Mouse (Mus musculus) stomach, embryonic 16.5 days (tissue): Measurements from ENCODE around the gene Olfr56. TPM values are rescaled to one million over a fixed set of nuclear protein-coding genes. Genes with fewer than 3 reads are reported as not detected.

Source experiments
- ATAC-seq: fragments of 200-750 bp; cut with Nextera tagmentation; 2 replicates; pipeline ENCODE4 v1.8.0; 2017; ENCODE audit warnings: moderate number of reproducible peaks, moderate TSS enrichment; ENCODE audit not compliant: insufficient read depth, low FRiP score
- H3K27ac ChIP-seq: fragments of 300-500 bp; sonication (generic); 2 replicates; pipeline ENCODE4 v1.5.1; 2014; ENCODE audit warnings: low read length
- H3K27me3 ChIP-seq: fragments of 300-500 bp; sonication (generic); 2 replicates; pipeline ENCODE4 v1.6.1; 2014; ENCODE audit warnings: low read length, control low read depth, mixed read lengths; ENCODE audit not compliant: control insufficient read depth, insufficient read depth
- H3K36me3 ChIP-seq: fragments of 300-500 bp; sonication (generic); 2 replicates; pipeline ENCODE4 v1.6.1; 2014; ENCODE audit warnings: low read length; ENCODE audit not compliant: control insufficient read depth, insufficient read depth
- H3K4me1 ChIP-seq: fragments of 300-500 bp; sonication (generic); 2 replicates; pipeline ENCODE4 v1.6.1; 2014; ENCODE audit warnings: low read length, control low read depth, mixed read lengths; ENCODE audit not compliant: control insufficient read depth, insufficient read depth
- H3K4me2 ChIP-seq: fragments of 300-500 bp; sonication (generic); 2 replicates; pipeline ENCODE4 v1.6.1; 2014; ENCODE audit warnings: low read depth, low read length, mixed read lengths
- H3K4me3 ChIP-seq: fragments of 300-500 bp; sonication (generic); replicated peaks from 2 replicates; pipeline ENCODE4 v1.5.1; 2014; ENCODE audit warnings: mild to moderate bottlenecking, low read length
- H3K9ac ChIP-seq: fragments of 300-500 bp; sonication (generic); 2 replicates; pipeline ENCODE4 v1.6.1; 2014; ENCODE audit warnings: low read length
- H3K9me3 ChIP-seq: fragments of 300-500 bp; sonication (generic); replicated peaks from 2 replicates; pipeline ENCODE4 v1.6.1; 2016; ENCODE audit warnings: low read length, control low read depth; ENCODE audit not compliant: control insufficient read depth
- WGBS: fragments of 180-500 bp; shearing (Covaris S2); extraction: QIAGEN DNeasy Blood & Tissue Kit; methylation state at CpG from one replicate; pipeline ENCODE4 v1.1.7; 2014; 5-methylcytosine and 5-hydroxymethylcytosine counted together
- polyA plus RNA-seq: library from polyadenylated mRNA; unstranded; fragments of >200 nt; fragmentation: Nextera tagmentation; extraction: Ambion mirVana; gene quantifications from 2 replicates; pipeline ENCODE4 v1.2.1, GENCODE M21; 2015

Olfr56 gene
- polyA plus RNA-seq, 1 experiment from 2014 or later = not detected

DNA sequence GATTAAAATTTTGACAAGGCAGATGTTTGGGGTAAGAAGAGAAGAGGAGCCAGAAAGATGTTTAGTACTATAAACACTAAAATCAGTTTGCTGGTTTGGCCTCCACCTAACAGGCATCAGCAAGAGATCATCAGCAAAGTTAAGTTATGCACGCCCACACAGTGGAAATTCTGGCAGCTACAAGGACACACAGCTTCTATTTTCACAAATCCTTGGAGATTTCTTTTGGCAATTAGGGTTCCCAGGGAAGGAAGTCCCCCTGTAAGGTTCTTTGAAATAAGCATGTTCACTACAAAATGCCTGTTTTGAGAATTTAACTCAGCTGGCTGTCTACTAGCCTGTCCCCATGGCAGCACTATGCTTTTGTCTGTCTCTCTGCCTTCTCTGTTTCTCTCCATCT lies 132.3 kb downstream of the Olfr56 start:
- no peaks in the 10 kb centered on the region for H3K9me3 ChIP-seq
- no peak for ATAC-seq
- no peak overlapping the region for H3K27ac ChIP-seq
- 65% methylated on average over 1 of the region's 1 CpGs for WGBS
- H3K27me3 ChIP-seq = no peaks in the 10 kb centered on the region
- H3K4me1 ChIP-seq = peaks cover 4% of the 10 kb centered on the region; the same call in 1 of the 2 replicates
- H3K9ac ChIP-seq = no peak overlapping the region
- H3K36me3 ChIP-seq = no peaks in the 10 kb centered on the region
- H3K4me2 ChIP-seq = no peak overlapping the region
- H3K4me3 ChIP-seq = no peak overlapping the region

DNA sequence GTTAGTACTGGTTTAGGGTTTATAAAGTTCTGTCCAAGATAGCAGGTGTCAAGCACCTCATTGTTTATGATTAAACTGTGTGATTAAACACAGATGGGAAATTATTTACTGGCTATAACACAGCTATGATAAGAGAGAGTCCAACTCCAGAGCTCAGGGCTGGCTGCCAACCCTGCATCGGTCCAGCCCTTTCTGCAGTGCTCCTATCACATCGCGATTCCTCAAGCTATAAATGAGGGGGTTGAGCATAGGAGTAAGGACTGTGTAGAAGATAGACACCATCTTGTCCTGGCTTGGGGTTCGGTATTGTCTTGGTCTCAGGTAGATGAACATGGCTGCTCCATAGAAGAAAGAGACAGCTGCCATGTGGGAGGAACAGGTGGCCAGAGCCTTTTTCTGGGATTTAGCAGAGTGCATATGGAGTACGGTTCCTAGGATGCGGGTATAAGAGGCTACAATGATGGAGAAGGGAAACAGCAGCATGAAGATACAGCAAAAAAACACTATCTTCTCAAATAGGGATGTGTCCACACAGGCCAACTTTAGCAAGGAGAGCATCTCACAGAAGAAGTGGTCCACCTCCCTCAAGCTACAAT lies 134.0 kb downstream of the Olfr56 start:
- H3K9me3 ChIP-seq = no peaks in the 10 kb centered on the region
- H3K9ac ChIP-seq = no peak overlapping the region
- H3K36me3 ChIP-seq = no peaks in the 10 kb centered on the region
- ATAC-seq = no peak
- no peak overlapping the region for H3K27ac ChIP-seq
- peaks cover 4% of the 10 kb centered on the region; the same call in 1 of the 2 replicates for H3K4me1 ChIP-seq
- 71% methylated on average over 6 of the region's 6 CpGs for WGBS
- no peak overlapping the region for H3K4me2 ChIP-seq
- no peaks in the 10 kb centered on the region for H3K27me3 ChIP-seq
- H3K4me3 ChIP-seq = no peak overlapping the region

GRCm38 (mm10) chr11:49114158-49114557 lies 135.5 kb downstream of the Olfr56 start:
- no peak overlapping the region for H3K4me2 ChIP-seq
- no peak overlapping the region for H3K27ac ChIP-seq
- no peak overlapping the region for H3K4me3 ChIP-seq
- no peaks in the 10 kb centered on the region for H3K36me3 ChIP-seq
- no peaks in the 10 kb centered on the region for H3K9me3 ChIP-seq
- no peak overlapping the region for H3K9ac ChIP-seq
- 50% methylated on average over 2 of the region's 2 CpGs for WGBS
- H3K27me3 ChIP-seq = no peaks in the 10 kb centered on the region
- peaks cover 4% of the 10 kb centered on the region; the same call in 1 of the 2 replicates for H3K4me1 ChIP-seq
- ATAC-seq = no peak

DNA sequence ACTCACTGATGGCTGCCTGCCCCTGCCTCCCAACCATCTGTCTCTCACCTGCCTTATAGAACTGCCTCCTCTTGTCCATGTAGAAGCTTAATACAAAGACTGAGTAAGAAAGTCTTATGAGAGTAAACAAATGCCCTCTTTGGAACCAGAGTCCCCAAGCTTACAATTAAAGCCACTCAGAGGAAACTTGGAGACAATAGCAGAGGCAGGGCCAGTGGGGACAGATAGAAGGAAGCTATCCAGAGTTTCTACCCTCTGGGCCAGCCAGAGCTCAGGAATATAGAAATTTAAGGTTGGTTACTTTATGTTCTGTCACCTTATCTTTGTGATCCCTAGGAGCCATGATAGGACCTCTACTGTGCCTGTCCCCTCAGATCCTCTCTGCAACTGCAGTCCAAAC lies 136.1 kb downstream of the Olfr56 start, which contains the start of gene Olfr1396:
Olfr1396 (minus strand) TSS at position 101 of the 400 bp plus-strand sequence.
- Histone ChIP-seq H3K36me3 (no peaks in the 10 kb centered on the region), H3K27ac (0 out of 2 replicates have a peak within 1 kb of the TSS, but pooled peaks have one; percentile 10), H3K4me1 (peaks cover 4% of the 10 kb centered on the region; the same call in 1 of the 2 replicates), H3K4me2 (no peak within 1 kb of the TSS), H3K27me3 (no peaks in the 10 kb centered on the region), H3K9ac (no peak within 1 kb of the TSS), H3K4me3 (no peak within 1 kb of the TSS), H3K9me3 (no peaks in the 10 kb centered on the region)
- ATAC-seq = no peak

DNA sequence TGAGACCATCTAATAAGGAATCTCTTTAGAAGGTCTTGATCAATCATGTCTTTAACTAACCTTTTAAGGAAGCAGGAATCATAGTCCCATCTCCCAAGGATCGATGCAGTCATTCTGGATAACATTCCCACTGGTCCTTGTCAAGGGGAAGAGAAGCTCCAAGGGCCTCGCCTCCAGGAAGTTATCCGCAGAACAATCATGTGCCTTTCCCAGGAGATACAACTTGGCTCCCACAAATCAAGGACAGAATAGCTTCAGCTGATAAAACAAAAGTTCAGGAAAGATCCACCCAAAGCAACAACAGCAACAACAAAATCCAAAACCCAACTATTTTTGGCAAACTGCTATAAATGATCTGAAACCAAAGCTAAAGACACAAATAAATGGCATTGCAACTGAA lies 140.9 kb downstream of the Olfr56 start:
- Histone ChIP-seq H3K36me3 (no peaks in the 10 kb centered on the region), H3K27me3 (no peaks in the 10 kb centered on the region), H3K9me3 (no peaks in the 10 kb centered on the region), H3K4me2 (no peak overlapping the region), H3K4me3 (no peak overlapping the region), H3K4me1 (no peaks in the 10 kb centered on the region), H3K9ac (no peak overlapping the region), H3K27ac (no peak overlapping the region)
- 75% methylated on average over 3 of the region's 3 CpGs for WGBS
- no peak for ATAC-seq

DNA sequence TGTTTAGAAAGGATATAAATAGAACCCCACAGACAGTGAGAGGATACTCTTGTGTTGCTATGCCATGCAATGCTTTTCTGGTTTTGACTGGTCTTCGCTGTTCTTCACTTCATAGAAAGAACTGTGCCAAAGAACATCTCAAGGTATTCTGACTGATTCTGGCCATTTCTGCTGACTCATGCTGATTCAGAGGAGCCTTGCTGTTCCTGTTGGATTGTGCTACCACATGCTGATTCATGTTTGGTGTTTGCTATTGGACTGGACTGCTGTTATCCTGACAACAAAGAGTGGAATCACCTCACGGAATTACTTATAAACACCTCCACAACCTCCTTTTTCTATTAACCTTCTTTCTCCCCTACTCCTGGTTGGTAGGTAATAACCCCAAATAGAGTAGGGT lies 145.5 kb downstream of the Olfr56 start:
- ATAC-seq = no peak
- 83% methylated on average over 2 of the region's 2 CpGs for WGBS
- H3K27me3 ChIP-seq = no peaks in the 10 kb centered on the region
- H3K36me3 ChIP-seq = no peaks in the 10 kb centered on the region
- no peaks in the 10 kb centered on the region for H3K4me1 ChIP-seq
- no peaks in the 10 kb centered on the region for H3K9me3 ChIP-seq
- H3K4me2 ChIP-seq = no peak overlapping the region
- no peak overlapping the region for H3K9ac ChIP-seq
- H3K27ac ChIP-seq = no peak overlapping the region
- no peak overlapping the region for H3K4me3 ChIP-seq

DNA sequence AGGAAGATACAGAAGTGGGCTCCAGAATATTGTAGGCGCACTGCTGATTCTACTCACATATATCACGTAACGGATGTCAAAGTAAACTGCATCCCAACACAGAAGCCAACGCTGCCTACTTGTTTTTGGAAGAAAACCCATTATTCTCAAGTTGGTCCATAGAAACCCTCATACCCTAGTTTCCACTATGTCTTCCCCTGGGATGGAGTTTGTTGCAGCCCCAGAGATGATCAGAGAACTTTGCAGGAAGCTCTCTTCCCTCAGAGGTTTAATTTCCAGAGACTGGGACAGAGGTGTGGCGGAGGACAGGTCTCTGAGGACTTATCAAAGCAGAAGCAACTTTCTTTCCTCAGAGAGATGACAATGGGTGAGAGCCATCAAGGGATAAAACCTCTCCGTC lies 163.3 kb downstream of the Olfr56 start, which contains the start of gene Olfr1395:
Olfr1395 (plus strand) TSS at position 301 of the 400 bp plus-strand sequence.
- Histone ChIP-seq H3K4me2 (no peak within 1 kb of the TSS), H3K27ac (no peak within 1 kb of the TSS), H3K27me3 (no peaks in the 10 kb centered on the region), H3K4me1 (no peaks in the 10 kb centered on the region), H3K9ac (no peak within 1 kb of the TSS), H3K9me3 (no peaks in the 10 kb centered on the region), H3K36me3 (no peaks in the 10 kb centered on the region), H3K4me3 (no peak within 1 kb of the TSS)
- ATAC-seq = no peak
- WGBS = 86% methylated on average over 6 of the region's 6 CpGs

GRCm38 (mm10) chr11:49154077-49154476 lies 175.4 kb downstream of the Olfr56 start, which contains the start of gene Olfr1394:
Gene Olfr1394, plus strand, starts transcription at chr11:49154377.
- Histone ChIP-seq H3K4me2 (no peak within 1 kb of the TSS), H3K9me3 (no peaks in the 10 kb centered on the region), H3K27ac (no peak within 1 kb of the TSS), H3K36me3 (no peaks in the 10 kb centered on the region), H3K27me3 (no peaks in the 10 kb centered on the region), H3K4me3 (no peak within 1 kb of the TSS), H3K4me1 (no peaks in the 10 kb centered on the region), H3K9ac (no peak within 1 kb of the TSS)
- WGBS = 85% methylated on average over 1 of the region's 1 CpGs
- no peak for ATAC-seq

DNA sequence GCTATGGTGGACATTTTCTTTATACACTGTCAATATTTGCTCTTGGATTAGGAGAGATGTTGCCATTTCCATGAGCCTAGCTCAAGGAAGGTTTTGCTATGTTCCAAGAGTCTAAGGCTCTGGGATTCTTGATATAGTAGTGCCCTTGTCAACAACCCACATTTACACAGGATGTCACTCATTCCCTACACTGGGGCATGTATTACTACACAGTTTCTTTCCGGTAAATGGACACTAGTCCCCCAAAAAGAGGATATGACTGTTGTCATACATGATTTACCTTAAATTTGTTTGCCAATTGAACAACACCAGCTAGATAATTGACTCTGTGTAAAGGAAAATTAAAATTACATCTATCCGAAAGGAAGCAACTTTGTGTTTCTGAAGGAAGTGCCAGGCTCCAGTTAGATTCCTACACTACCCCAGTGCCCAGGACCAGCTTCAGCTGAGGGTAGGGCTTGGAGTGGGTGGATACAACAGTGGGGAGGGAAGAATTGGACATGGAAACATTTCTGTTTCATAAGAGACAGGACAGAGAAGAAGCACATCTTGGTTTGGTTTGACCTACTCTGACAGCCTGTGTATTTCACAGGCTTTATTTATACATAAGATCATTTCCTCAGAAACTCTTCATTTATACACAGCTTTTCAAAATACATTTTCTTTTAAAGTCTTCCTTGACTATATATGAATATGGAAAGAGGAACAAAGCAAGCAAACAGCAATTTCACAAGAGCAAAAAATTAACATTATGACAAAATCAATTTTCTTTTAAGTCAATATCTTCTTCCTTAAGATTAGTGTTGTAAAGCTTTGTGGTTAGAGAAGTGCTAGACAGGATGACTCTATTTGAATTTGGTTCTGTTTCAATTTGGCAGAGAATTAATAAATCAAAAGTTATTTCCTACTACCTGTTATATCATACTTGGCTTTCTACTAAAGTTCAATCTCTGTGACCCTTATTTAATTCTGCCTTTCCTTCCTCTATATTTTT lies 178.4 kb downstream of the Olfr56 start:
- 79% methylated on average over 2 of the region's 2 CpGs for WGBS
- Histone ChIP-seq H3K27ac (no peak overlapping the region), H3K9me3 (no peaks in the 10 kb centered on the region), H3K4me3 (no peak overlapping the region), H3K36me3 (no peaks in the 10 kb centered on the region), H3K4me1 (no peaks in the 10 kb centered on the region), H3K9ac (no peak overlapping the region), H3K27me3 (no peaks in the 10 kb centered on the region), H3K4me2 (no peak overlapping the region)
- no peak for ATAC-seq
